Mouse (Mus musculus) embryonic facial prominence, embryonic 15.5 days (tissue): ENCODE data around the gene Kdm6b. TPM values are rescaled to one million over a fixed set of nuclear protein-coding genes. Genes with fewer than 3 reads are reported as not detected.
"Not testable (repeated sequence)": the region's sequence is repeated elsewhere in the genome, so short reads cannot be mapped to it uniquely, and the experiment has no call there.

Experiments
- ATAC-seq: fragments of 200-750 bp; cut with Nextera tagmentation; 2 replicates; pipeline ENCODE4 v1.8.0; 2017; ENCODE audit warnings: low read depth, moderate TSS enrichment; ENCODE audit not compliant: insufficient number of reproducible peaks, low FRiP score, low TSS enrichment
- H3K27ac ChIP-seq: fragments of 300-500 bp; sonication (generic); replicated peaks from 2 replicates; pipeline ENCODE4 v1.5.1; 2015; ENCODE audit warnings: mild to moderate bottlenecking, inconsistent platforms
- H3K27me3 ChIP-seq: fragments of 300-500 bp; sonication (generic); 2 replicates; pipeline ENCODE4 v1.6.1; 2015; ENCODE audit warnings: inconsistent platforms
- H3K36me3 ChIP-seq: fragments of 300-500 bp; sonication (generic); 2 replicates; pipeline ENCODE4 v1.6.1; 2015; ENCODE audit warnings: mild to moderate bottlenecking, inconsistent platforms
- H3K4me1 ChIP-seq: fragments of 300-500 bp; sonication (generic); 2 replicates; pipeline ENCODE4 v1.6.1; 2015; ENCODE audit warnings: inconsistent platforms
- H3K4me2 ChIP-seq: fragments of 300-500 bp; sonication (generic); replicated peaks from 2 replicates; pipeline ENCODE4 v1.6.1; 2015; ENCODE audit warnings: mild to moderate bottlenecking, inconsistent platforms
- H3K4me3 ChIP-seq: fragments of 300-500 bp; sonication (generic); replicated peaks from 2 replicates; pipeline ENCODE4 v1.5.1; 2015; ENCODE audit warnings: mild to moderate bottlenecking, inconsistent platforms
- H3K9ac ChIP-seq: fragments of 300-500 bp; sonication (generic); 2 replicates; pipeline ENCODE4 v1.6.1; 2015; ENCODE audit warnings: inconsistent platforms
- H3K9me3 ChIP-seq: fragments of 300-500 bp; sonication (generic); replicated peaks from 2 replicates; pipeline ENCODE4 v1.6.1; 2016; ENCODE audit warnings: inconsistent platforms
- WGBS: fragments of 180-500 bp; shearing (Covaris S2); methylation state at CpG from one replicate; pipeline ENCODE4 v1.1.7; 2015; 5-methylcytosine and 5-hydroxymethylcytosine counted together
- polyA plus RNA-seq: library from polyadenylated mRNA; unstranded; fragments of >200 nt; fragmentation: Nextera tagmentation; extraction: Ambion mirVana; gene quantifications from 2 replicates; pipeline ENCODE4 v1.2.1, GENCODE M21; 2015

Kdm6b gene
- polyA plus RNA-seq, 1 experiment from 2014 or later: 37.2 TPM

DNA sequence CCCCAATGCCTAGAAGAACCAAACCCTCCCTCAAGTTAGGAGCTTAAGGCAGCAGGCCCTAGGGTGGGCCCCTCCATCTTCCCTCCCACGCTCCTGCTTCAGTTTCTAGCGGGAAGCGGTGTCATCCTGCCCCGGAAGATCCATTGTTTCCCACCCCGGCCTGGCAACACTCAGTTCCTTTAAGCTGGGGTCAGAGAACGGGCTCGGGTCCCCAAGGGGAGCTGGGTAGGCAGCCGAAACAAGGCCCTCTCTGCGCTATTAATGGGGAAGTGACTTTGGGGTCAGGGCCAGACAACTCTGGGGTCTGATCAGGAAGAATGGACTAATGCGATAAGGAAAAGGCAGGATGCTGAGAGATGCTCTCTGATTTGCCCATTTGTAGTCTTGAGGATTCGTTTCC is 16.7 kb downstream of the Kdm6b start:
- Histone ChIP-seq H3K9me3 (no peaks in the 10 kb centered on the region), H3K4me3 (peak overlapping the region; percentile 77), H3K27ac (peak overlapping the region; percentile 99), H3K4me2 (peak overlapping the region; percentile 80), H3K36me3 (peaks cover 30% of the 10 kb centered on the region), H3K27me3 (no peaks in the 10 kb centered on the region), H3K4me1 (peaks cover 50% of the 10 kb centered on the region), H3K9ac (peak overlapping the region; percentile 97)
- 26% methylated on average over 11 of the region's 11 CpGs for WGBS
- ATAC-seq: no peak

DNA sequence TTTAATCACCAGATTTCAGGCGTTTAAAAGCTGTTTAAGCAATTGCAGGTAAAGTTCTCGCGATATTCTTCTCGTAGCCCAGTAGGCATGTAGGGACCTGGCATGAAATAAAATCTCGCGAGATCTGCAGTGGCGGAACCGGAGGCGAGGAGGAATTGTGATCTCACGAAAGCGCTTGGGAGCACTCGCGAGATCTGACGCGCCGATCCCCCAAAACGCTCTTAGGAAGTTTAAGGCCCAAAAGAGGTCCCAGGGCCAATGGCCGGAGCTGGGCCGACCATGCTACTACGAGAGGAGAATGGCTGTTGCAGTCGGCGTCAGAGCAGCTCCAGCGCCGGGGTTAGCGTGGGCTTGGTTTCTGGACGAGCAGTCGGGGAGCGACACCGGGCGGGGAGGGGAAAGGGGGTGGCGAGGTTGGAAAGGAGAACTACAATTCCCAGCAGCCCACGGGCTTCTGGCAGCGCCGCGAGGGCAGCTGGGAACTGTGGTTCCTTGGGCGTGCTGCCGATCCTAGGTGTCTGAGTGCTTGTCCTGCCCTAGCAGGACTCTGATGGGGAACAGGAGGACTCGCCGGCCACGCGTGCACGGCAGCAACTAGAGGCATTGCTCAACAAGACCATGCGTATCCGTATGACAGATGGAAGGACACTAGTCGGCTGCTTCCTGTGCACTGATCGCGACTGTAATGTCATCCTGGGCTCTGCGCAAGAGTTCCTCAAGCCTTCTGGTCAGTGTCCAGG is 17.7 kb downstream of the Kdm6b start:
- H3K9ac ChIP-seq: peak overlapping the region; percentile 97

DNA sequence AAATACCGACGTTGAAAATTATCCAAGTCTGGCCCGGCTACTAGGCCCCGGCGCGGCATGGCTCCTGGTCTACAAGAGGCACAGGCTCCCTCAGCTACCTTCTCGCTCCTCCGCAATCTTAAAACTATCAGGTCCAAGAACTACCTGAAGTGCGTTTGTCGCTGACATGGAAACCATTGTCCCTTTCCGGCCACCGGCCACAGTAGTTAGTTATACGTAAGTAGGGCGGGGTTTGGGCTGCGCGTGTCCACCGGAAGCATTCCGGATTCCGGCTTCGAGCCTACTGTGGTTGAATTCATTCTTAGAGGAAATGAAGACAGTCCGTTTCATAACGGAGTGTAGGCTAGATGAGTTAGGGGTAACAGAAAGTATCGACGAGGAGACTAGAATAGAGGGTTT is 18.2 kb downstream of the Kdm6b start, which contains the start of the genes Naa38 and Cyb5d1:
Gene Naa38, plus strand, starts transcription at position 253 of the 399 bp plus-strand sequence.
Gene Cyb5d1, minus strand, starts transcription at position 397 of the 399 bp plus-strand sequence.
- H3K36me3 ChIP-seq: peaks cover 15% of the 10 kb centered on the region
- ATAC-seq: peak; percentile 83
- H3K4me2 ChIP-seq: peak within 1 kb of the TSS; percentile 80
- not testable (repeated sequence) for H3K27me3 ChIP-seq, H3K9me3 ChIP-seq
- under 1% methylated on average over 24 of the region's 24 CpGs for WGBS
- H3K27ac ChIP-seq: peak within 1 kb of the TSS; percentile 99
- peak within 1 kb of the TSS; percentile 97 for H3K9ac ChIP-seq
- H3K4me3 ChIP-seq: peak within 1 kb of the TSS; percentile 77
- H3K4me1 ChIP-seq: peaks cover 44% of the 10 kb centered on the region

More for the DNA sequence above, 17.7 kb downstream of the Kdm6b start:
- peaks cover 43% of the 10 kb centered on the region for H3K4me1 ChIP-seq
- H3K4me2 ChIP-seq: peak overlapping the region; percentile 80
- H3K27ac ChIP-seq: peak overlapping the region; percentile 99
- H3K9me3 ChIP-seq: no peaks in the 10 kb centered on the region
- peak overlapping the region; percentile 77 for H3K4me3 ChIP-seq
- peak; percentile 91 for ATAC-seq
- peaks cover 20% of the 10 kb centered on the region for H3K36me3 ChIP-seq
- no peaks in the 10 kb centered on the region for H3K27me3 ChIP-seq
- WGBS: under 1% methylated on average over 48 of the region's 48 CpGs

DNA sequence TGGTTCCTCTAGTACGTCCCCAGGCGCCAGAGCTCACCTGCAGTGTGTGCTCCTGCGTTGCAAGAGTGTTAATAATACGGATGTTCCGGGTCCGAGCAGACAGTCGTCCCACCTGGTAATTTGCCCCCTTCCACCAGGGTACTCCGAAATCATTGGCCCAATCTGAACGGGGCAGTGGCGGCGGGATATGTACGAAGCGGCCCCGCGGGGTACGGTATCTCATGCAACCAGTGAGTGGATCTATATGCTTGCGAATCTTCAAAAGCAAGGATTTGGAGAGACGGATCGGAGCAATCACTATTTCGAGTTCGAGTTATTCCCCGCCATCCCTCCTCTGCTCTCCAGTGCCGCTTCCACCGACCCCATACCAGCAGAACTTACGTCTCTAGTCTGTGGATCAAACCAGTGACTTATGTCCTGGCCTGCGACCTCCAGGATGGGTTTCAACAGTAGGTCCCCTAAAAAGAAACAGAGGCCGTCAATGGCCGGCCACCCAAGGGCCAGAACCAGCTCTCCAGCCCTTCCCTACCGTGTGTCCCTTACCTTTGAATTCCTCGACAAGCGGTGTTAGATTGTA is 18.8 kb downstream of the Kdm6b start:
- not testable (repeated sequence) for H3K9me3 ChIP-seq, H3K27me3 ChIP-seq, H3K36me3 ChIP-seq, ATAC-seq
- Histone ChIP-seq H3K4me2 (peak overlapping the region; percentile 80), H3K27ac (peak overlapping the region; percentile 99), H3K9ac (peak overlapping the region; percentile 53), H3K4me1 (peaks cover 44% of the 10 kb centered on the region), H3K4me3 (peak overlapping the region; percentile 77)
- 1% methylated on average over 31 of the region's 31 CpGs for WGBS

- 0 out of 2 replicates have a peak, but pooled peaks have one; percentile 15 for ATAC-seq
- H3K27me3 ChIP-seq: no peaks in the 10 kb centered on the region
- H3K4me3 ChIP-seq: no peak overlapping the region
- peaks cover 15% of the 10 kb centered on the region for H3K4me1 ChIP-seq
- H3K9ac ChIP-seq: no peak overlapping the region
- 0 out of 2 replicates have a peak overlapping the region, but pooled peaks have one; percentile 19 for H3K4me2 ChIP-seq
- no peak overlapping the region for H3K27ac ChIP-seq
- H3K9me3 ChIP-seq: no peaks in the 10 kb centered on the region
- WGBS: 50% methylated on average over 10 of the region's 10 CpGs
- H3K36me3 ChIP-seq: peaks cover 5% of the 10 kb centered on the region; the same call in 1 of the 2 replicates
These were observed 23.0 kb downstream of the Kdm6b start for GRCm38 (mm10) chr11:69390400-69391034.

DNA sequence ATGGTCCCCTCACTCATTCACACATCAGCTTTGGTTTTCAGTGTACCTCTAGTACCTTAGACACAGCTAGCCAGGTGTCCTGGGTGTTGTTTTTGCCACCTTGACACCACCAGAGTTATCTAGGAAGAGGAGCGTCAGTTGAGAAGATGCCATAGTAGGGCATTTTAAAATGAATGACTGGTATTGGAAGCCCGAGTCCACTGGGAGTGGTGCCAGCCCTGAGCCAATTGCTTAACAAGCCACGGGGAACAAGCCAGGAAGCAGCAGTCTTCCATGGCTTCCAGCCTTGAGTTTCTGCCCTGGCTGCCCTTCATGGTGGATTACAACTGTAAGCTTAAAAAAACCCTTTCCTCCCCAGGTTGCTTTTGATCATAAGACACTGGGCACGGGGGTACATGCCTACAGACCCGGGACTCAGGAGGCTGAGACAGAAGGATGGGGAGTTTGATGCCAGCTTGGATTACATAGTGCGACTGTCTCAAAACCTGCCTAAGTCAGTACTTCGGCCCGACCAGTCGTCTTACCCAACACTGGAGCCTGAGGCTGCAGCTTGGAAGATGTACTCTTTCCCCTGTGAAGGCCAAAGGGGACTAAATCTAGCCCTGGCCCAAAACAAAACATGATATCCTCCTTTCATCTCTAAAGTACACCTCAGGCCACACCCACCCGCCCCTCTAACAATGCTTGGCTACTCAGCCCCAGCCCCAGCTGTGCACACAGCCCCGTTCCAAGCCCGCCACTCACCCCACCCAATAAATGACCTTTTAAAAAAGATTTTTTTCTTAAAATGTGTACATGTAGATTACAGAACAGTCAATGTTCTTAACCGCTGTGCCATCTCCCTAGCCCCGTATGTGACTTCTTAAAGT is 23.7 kb downstream of the Kdm6b start:
- 48% methylated on average over 14 of the region's 14 CpGs for WGBS
- Histone ChIP-seq H3K4me2 (0 out of 2 replicates have a peak overlapping the region, but pooled peaks have one; percentile 19), H3K27ac (no peak overlapping the region), H3K9me3 (no peaks in the 10 kb centered on the region), H3K36me3 (peaks cover 5% of the 10 kb centered on the region; the same call in 1 of the 2 replicates), H3K4me1 (peaks cover 15% of the 10 kb centered on the region), H3K27me3 (no peaks in the 10 kb centered on the region), H3K9ac (no peak overlapping the region), H3K4me3 (no peak overlapping the region)
- ATAC-seq: no peak

DNA sequence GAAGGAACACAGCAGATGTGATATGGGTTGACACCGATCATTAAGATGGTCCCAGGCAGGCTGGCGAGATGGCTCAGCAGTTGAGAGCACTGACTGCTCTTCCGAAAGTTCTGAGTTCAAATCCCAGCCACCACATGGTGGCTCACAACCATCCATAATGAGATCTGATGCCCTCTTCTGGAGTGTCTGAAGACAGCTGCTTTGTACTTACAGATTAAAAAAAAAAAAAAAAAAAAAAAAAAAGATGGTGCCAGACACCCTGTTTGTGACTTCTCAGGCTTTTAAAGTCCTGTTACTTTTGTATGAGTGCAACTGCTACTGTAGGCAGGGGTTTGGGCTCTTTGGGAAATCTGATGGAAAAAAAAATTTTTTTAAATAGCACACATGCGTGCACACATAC is 24.8 kb downstream of the Kdm6b start:
- 94% methylated on average over 4 of the region's 4 CpGs for WGBS

DNA sequence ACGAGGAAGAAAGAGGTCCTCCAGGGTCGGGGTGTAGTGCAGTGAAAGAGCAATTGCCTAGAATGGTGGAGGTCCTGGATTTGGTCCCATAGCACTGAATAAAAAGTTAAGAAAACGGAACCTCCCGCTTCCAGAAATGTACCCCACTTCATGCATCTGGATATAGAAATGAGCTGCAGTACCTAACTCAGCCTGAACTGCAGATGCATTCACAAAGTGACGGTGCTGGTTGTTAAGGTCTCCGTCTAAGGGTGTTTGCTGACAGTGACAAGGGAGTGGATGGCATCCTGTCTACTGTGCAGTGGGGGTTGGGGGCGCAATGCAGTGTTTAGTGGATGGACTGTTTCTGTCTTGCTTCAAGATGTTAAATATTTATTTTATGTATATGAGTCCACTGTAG is 26.7 kb downstream of the Kdm6b start:
- no peak for ATAC-seq
- peaks cover 16% of the 10 kb centered on the region for H3K4me1 ChIP-seq
- H3K9me3 ChIP-seq: no peaks in the 10 kb centered on the region
- H3K27me3 ChIP-seq: no peaks in the 10 kb centered on the region
- no peak overlapping the region for H3K4me2 ChIP-seq
- H3K9ac ChIP-seq: no peak overlapping the region
- H3K36me3 ChIP-seq: no peaks in the 10 kb centered on the region
- WGBS: 82% methylated on average over 7 of the region's 7 CpGs
- H3K27ac ChIP-seq: no peak overlapping the region
- no peak overlapping the region for H3K4me3 ChIP-seq

More for the DNA sequence above, 24.8 kb downstream of the Kdm6b start:
- Histone ChIP-seq H3K27ac (no peak overlapping the region), H3K9ac (no peak overlapping the region), H3K4me1 (peaks cover 11% of the 10 kb centered on the region), H3K4me2 (no peak overlapping the region), H3K36me3 (peaks cover 5% of the 10 kb centered on the region; the same call in 1 of the 2 replicates), H3K9me3 (no peaks in the 10 kb centered on the region), H3K4me3 (no peak overlapping the region), H3K27me3 (no peaks in the 10 kb centered on the region)
- ATAC-seq: no peak

GRCm38 (mm10) chr11:69384979-69385378 is 28.5 kb downstream of the Kdm6b start:
- Histone ChIP-seq H3K27me3 (no peaks in the 10 kb centered on the region), H3K36me3 (no peaks in the 10 kb centered on the region), H3K4me1 (peaks cover 12% of the 10 kb centered on the region), H3K4me2 (no peak overlapping the region), H3K9me3 (no peaks in the 10 kb centered on the region), H3K4me3 (no peak overlapping the region), H3K27ac (no peak overlapping the region), H3K9ac (no peak overlapping the region)
- WGBS: 73% methylated on average over 6 of the region's 6 CpGs
- ATAC-seq: no peak

GRCm38 (mm10) chr11:69382478-69383105 is 30.9 kb downstream of the Kdm6b start:
- Histone ChIP-seq H3K4me3 (no peak overlapping the region), H3K36me3 (no peaks in the 10 kb centered on the region), H3K27me3 (no peaks in the 10 kb centered on the region), H3K9me3 (no peaks in the 10 kb centered on the region), H3K4me1 (0 out of 2 replicates have a peak, but pooled peaks cover 5% of the 10 kb centered on the region), H3K27ac (no peak overlapping the region), H3K4me2 (no peak overlapping the region), H3K9ac (no peak overlapping the region)
- 58% methylated on average over 10 of the region's 10 CpGs for WGBS
- ATAC-seq: no peak
